Mouse (Mus musculus): ENCODE measurements around the gene Cbfb.

DNA sequence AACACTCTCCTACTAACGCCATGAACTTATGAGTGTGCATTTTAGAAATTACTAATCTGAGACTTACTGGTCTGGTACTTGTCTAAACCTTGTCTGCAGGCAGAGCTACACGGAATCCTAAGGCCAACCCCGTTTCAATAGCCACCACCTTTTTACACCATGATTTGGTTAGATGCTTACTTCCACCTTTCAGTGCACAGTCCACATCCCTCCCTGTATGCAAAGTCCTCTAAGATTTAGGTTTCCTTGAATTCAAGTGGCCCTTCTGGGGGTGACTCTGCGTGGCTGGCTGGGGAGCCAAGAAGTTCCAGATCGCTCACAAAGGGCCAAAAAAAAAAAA lies 463 bp upstream of the Cbfb start:
- TF ChIP-seq CTCF (IDR thresholded peaks at IDR 0.05; ENCODE audit: insufficient read depth, low read length) (no peak), POLR2A (IDR thresholded peaks at IDR 0.05; ENCODE audit: borderline replicate concordance, extremely low read depth, low read depth, low read length) (no peak)
